Mouse (Mus musculus) heart, adult 9 months (tissue): ENCODE results near the gene Rasgef1a.

Experiments used
- DNase-seq, 2 experiments: peaks; one replicate each; pipeline ENCODE4 v3.0.0; 2022; ENCODE audit warnings: low spot score in 2 of 2

Gene Rasgef1a

GRCm38 (mm10) chr6:118010756-118011615 lies at the start of gene Rasgef1a:
TSS of gene Rasgef1a (plus strand) at chr6:118011438.
- DNase-seq = no peak

GRCm38 (mm10) chr6:117963201-117963600 lies 48.0 kb upstream of the Rasgef1a start:
- no peak for DNase-seq

GRCm38 (mm10) chr6:117966729-117967128 lies 44.5 kb upstream of the Rasgef1a start:
- DNase-seq = no peak

DNA sequence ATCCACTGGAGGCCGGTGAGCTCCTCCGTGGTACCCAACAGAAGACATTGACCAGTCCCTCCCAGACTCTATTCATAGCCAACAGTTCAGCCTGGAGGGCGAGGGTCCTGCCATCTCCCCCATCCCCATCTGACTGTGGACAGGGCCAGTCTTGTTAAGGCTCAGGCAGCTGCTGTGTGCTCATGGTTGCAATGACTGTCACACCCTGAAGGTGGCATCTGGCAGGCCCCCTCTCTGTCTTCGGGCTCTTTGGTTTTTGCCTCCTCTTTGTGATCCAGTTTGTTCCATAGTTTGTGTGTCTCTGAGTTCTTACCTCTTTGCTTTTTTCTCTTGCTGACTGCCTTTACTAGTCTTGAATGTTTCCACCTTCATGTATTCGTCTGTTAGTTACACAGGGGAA lies 24.1 kb upstream of the Rasgef1a start:
- no peak for DNase-seq

DNA sequence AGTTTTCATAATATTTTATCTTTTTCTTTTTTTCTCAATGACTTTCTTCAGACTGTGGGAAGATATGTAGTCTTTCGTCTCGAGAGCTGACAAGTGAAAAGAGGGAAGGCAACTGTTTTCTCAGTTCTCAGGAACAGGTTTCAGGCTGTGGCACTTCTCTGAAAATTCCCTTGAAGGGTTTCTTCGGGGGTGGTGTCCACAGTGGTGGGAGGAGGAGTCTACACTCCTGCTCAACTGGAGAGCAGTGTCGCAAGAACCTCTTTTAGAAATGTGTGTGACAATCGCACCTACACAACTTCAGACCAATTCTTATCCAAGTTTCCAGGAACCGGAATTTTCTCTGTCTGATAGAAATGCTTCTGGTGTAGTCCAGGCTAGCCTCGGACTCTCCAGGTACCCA lies 22.0 kb upstream of the Rasgef1a start:
- DNase-seq = no peak

DNA sequence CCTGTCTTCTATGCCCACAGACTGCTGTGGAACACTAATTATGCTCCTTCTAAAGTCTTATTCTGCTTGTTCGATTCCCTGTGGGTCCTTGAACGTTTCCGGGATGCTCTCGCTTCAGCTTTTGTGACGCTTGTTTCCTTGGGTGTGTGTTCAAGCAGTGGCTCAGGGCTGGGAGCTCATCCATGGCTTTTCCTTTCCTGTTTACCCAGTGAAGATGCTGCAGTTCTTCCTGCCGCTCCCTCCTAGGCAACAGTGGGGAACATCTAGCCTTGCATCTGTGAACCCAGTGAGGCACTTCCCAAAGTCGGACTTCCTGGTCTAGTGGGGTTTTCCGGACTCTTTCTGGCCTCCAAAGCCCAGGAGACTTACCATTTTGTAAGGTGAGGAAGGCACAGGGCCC lies 20.6 kb upstream of the Rasgef1a start:
- DNase-seq = no peak

DNA sequence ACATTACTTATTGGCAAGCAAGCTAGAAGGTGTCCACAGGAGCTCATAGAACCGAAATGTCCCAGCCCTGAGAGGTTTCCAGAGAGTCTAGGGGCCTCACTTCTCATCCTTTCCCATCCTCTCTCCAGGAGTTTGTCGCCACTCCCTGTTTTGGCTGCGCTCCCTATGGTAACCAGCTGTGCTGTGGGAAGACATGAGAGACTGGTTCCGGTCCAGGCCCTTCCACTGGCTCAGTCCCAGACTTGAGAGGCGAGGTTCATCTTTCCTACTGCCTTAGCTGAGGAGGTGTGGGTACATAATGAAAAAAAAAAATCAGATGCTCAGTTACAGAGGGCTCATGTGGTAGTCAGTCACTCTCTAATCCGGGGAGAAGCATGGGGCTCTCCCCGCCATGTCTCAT lies 19.9 kb upstream of the Rasgef1a start:
- peak; percentile 8 to 13 for DNase-seq

DNA sequence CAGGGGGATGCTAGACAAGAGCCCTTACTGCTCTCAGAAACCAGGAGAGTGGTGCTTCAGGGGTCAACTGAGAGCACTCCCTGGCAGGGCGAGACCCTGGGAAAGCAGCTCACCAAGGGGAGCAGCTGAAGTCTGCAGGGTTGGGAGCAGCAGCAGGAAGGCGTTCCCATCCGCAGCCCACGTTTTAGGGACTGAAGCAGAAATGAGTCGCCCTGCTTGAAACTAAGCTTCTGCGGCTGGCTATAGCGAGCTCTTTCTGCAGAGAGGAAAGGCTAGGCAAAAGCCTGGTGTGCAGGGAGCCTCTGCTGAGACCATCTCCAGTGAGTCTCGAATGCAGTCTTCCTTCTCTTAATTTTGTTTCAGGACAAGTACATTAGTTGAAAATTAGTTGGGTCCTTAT lies 19.3 kb upstream of the Rasgef1a start:
- DNase-seq = no peak

DNA sequence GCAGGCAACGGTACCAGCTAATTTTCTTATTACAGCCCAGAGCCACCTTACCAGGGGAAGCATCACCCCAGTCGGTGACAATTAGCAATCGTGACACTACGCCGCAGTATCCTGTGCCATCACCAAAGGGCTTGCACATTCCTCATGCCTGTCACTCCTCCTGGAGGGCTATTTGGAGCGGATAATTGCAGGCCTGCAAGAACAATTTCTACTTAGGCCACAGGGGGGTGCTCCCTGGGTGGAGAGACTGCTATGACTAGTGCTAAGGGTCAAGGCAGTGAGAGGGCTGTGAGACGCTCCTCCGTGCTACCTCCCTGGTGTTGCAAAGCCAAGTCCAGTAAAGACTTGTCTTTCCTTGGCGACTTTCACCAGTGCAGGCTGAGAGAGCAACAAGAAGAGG lies 16.1 kb upstream of the Rasgef1a start:
- no peak for DNase-seq

DNA sequence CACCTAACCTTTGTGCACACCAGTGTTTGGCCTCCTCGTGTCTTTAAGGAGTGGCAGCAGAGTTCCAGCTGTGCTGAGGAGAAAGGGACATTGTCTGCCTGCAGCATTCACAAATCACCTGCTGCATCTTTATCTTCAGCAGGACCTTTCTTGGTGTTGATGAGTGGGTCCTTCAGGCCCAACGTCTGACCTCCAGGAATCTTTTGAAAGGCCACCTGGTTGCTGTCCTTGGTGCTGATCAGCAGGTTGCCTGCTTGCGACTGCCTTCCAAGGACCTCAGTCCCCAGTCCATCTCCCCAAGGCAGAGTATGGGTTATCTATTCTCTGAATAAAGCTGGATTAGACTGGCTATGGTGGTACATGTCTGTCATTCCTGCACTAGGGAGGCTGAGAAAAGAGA lies 10.0 kb upstream of the Rasgef1a start:
- no peak for DNase-seq

GRCm38 (mm10) chr6:118007302-118007701 lies 3.9 kb upstream of the Rasgef1a start:
- no peak for DNase-seq

DNA sequence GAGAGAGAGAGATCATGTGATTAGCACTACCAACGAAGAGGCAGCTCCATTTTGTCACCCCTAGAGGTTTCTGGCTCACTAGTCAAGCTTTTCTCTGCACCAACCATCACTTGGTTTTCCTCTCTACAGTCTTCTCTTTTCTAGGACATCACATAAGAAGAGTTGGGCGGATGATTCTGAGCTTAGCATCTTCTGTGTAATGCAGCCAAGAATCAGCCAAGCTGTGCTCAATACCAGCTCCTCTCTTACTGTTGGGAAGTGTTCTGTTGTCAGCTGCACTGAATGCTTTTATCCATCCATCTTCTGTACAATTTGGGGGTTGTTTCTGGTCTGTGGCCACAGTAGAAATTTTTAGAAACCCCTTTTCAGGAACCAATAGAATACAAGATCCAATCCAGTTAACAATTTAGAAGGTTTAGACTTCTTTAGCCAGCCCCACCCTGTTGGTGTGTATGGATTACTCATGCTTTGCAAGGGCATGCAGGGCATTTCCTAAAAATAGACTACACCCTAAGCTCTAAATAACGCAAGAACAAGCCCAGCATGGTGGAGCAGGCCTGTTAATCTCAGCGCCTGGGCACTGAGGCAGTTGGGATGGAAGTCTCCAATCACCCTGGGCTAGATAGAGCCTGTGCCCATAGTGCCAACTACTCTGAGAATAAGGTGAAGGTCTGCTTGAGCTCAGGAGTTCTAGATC lies 3.2 kb upstream of the Rasgef1a start:
- no peak for DNase-seq

GRCm38 (mm10) chr6:118010256-118010655 lies 982 bp upstream of the Rasgef1a start:
- DNase-seq = no peak

DNA sequence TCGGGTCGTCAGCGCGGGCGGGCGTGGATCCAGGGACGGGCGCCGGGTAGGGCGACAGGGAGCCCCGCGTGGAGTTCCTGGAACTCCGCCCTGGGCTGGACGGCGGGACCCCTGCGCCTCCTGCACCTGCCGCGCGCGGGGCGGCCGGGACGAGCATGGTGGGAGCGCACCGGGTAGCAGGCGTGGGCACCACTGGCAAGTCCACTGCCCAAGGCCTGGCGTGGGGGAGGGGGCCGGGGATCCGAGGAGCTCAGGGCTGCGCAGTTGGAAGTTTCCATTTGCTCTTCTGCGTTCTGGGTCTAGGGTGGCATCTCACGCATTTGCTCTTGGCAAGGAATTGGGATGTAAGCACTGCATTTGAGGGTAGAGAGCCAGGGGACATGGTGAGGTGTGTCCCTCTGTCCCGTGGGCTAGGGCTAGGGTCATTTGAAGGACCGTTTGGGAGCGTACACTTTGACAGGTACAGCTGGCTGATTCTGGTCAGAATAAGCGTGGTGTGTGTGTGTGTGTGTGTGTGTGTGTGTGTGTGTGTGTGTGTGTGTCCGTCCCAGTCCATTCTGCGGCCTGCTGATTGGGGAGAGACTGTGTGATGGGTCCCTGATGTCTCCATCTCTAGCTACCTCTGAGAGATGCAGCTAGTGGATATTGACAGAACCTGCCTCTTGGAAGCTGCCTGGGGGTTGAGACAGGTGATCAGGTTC lies 528 bp downstream of the Rasgef1a start:
- no peak for DNase-seq

DNA sequence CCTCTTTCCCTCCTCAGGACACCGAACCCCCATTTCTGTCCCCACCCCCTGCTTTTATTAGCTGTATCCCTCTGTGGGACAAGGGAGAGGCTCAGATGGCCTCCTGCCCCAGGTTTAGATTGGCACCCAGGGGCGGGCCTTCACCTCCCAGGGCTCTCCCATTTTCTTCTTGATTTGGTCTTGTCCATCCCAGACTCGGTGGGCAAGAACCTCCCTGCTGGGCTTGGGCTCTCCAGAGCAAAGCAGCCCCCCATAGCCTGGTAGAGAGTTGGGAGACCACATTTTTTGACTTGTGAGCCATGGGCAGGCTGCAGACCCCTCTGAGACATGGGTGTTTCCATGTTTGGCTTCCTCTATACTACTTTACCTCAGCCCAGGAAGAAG lies 1.1 kb downstream of the Rasgef1a start:
- no peak for DNase-seq

DNA sequence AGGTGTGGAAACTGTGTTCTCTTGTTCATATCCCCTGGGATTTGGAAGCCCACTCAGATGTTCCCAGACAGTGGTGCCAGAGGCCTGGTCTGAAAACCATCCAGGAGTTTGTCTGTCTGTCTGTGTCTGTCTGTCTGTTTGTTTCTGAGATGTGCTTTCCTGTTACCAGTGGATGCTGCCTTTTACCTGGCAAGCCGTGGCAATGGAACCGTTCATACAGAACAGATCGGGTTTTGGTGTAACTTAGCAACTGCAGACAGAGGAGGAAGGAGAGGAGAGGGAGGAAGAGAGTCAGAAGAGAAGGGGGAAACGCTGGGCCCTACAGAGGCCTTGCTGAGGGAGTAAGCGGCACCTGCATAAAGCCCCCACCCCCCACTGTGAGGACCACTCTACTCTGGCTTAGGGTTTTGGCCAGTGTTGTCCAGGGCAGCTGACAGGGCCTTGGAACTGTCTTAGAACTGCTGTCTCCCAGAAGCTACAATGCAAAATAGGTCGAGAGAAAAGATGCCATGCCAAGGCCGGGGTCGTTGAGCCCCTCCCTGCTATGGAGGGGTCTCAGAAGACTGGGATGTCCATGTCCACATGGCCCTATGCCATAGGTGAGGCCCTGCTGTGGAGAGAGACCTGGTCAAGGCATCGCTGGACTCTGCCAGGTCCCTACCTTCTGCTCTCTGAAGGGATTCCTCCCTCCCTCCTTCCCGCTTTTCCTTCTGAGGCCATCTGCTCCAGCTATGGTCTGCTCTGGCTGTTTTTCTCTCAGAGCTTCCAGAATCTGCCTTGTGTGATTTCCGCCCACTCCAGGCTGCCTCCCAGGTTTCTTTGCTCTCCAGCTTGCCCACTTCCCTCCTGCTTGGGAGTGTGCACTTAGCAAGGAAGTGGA lies 2.0 kb downstream of the Rasgef1a start:
- no peak for DNase-seq

DNA sequence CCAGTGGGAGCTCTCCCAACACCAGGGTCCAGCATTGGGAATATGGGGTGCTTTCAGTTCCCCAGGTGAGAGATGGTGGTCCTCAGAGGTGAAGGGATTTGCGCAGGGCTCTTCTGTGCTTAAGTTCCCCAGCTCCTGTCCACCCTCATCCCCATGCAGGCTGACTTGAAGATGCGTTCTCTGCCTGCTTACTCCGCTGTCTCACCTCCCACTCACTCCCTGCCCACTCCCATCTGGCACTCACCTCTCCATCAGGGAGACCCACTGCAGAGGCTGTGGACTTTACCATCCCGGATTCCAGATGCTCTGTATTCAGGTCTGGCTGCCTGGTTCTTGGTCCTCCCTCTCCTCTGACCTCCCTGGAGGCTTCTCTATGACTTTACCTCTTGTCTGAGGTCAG lies 3.6 kb downstream of the Rasgef1a start:
- DNase-seq = no peak

- DNase-seq = no peak
Observed at GRCm38 (mm10) chr6:118015971-118016370, 4.7 kb downstream of the Rasgef1a start.

DNA sequence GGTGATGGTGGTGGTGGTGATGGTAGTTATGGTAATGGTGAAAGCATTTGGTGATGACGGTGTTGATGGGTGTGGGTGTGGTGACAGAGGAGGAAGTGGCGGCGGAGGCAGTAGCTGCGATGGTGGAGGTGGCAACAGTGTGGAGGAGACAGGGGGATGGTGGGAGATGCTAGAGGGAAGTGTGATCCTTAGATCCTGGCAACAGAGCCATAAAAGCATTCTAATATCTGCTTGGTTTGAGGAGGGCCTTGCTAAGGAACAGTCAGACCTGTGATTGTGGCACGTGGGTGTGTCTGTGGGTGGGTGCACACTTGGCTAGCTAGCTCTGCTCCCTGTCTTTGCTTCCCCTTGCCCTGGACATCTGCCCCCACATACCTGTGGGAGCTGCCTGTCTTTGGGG lies 7.4 kb downstream of the Rasgef1a start:
- DNase-seq = no peak

DNA sequence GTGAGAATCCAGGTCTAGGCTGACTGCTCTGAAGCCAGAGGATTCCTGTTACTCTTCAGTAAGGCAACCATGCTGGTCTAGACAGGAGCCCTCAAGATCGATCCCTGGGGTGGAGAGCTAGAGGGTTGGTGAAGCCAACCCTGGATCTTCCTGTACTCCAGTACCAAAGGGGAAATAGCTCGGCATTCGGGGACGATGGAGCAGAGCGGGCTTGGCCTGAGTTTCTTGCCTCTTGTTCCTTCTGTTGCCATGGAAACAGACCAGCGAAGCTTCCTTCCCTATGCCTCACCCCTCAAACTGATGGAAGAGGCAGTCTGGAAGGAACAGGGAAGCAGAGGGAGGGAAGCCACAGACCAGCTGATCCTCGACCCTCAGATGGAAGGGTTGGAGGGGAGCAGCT lies 8.3 kb downstream of the Rasgef1a start:
- DNase-seq = no peak

GRCm38 (mm10) chr6:118022898-118023635 lies 11.8 kb downstream of the Rasgef1a start:
- no peak for DNase-seq
